Mouse (Mus musculus) MEL (cell line): ENCODE results near the gene Dnaaf3.

Experiments
- BHLHE40 ChIP-seq: IDR thresholded peaks from 2 replicates; pipeline ENCODE4 v1.6.1; 2012; ENCODE audit warnings: low read depth, mild to moderate bottlenecking, inconsistent platforms, low read length, improper control_type of control experiment, borderline replicate concordance
- CTCF ChIP-seq, 3 experiments: IDR thresholded peaks in 2 of 3; conservative IDR thresholded peaks in 1 of 3; 2 replicates each; pipeline ENCODE4 v1.5.1; 2011 to 2012; ENCODE audit warnings: low read length in 3 of 3, low read depth in 2 of 3, mild to moderate bottlenecking in 2 of 3, improper control_type of control experiment in 1 of 3, inconsistent platforms in 1 of 3, mixed read lengths in 1 of 3, moderate library complexity in 1 of 3; ENCODE audit not compliant: control insufficient read depth in 1 of 3, insufficient read depth in 1 of 3, poor library complexity in 1 of 3, severe bottlenecking in 1 of 3
- MAFK ChIP-seq: IDR thresholded peaks from 2 replicates; pipeline ENCODE4 v1.6.1; 2011; ENCODE audit warnings: low read depth, mild to moderate bottlenecking, low read length, improper control_type of control experiment, borderline replicate concordance
- MAX ChIP-seq: IDR thresholded peaks from 2 replicates; pipeline ENCODE4 v1.6.1; 2011; ENCODE audit warnings: low read length, improper control_type of control experiment
- MEF2A ChIP-seq: IDR thresholded peaks from 2 replicates; pipeline ENCODE4 v1.6.1; 2014; ENCODE audit warnings: low read depth, mild to moderate bottlenecking, inconsistent platforms, low read length, improper control_type of control experiment; ENCODE audit not compliant: poor library complexity, insufficient replicate concordance, severe bottlenecking; ENCODE audit errors: extremely low read depth
- MYC ChIP-seq: IDR thresholded peaks from 2 replicates; pipeline ENCODE4 v1.6.1; 2011; ENCODE audit warnings: low read depth, mild to moderate bottlenecking, low read length, improper control_type of control experiment, moderate library complexity
- POLR2A ChIP-seq, 2 experiments: IDR thresholded peaks; 2 replicates each; pipeline ENCODE4 v1.6.1; 2011 to 2012; ENCODE audit warnings: low read length in 2 of 2, mild to moderate bottlenecking in 2 of 2, control low read depth in 1 of 2, improper control_type of control experiment in 1 of 2, low read depth in 1 of 2, moderate library complexity in 1 of 2; ENCODE audit not compliant: control insufficient read depth in 1 of 2, insufficient read depth in 1 of 2, poor library complexity in 1 of 2
- POLR2AphosphoS5 ChIP-seq: IDR thresholded peaks from 2 replicates; pipeline ENCODE4 v1.6.1; 2012; ENCODE audit warnings: low read depth, borderline replicate concordance, mild to moderate bottlenecking, inconsistent platforms, low read length, moderate library complexity, mixed read lengths
- TCF12 ChIP-seq: IDR thresholded peaks from 2 replicates; pipeline ENCODE4 v1.6.1; 2014; ENCODE audit warnings: low read depth, mild to moderate bottlenecking, inconsistent platforms, low read length, improper control_type of control experiment, moderate library complexity

- TF ChIP-seq MAX: no peak
- TF ChIP-seq POLR2AphosphoS5: no peak; the same call in 1 of the 2 replicates
- TF ChIP-seq TCF12: peak; percentile 61
- no peak for TF ChIP-seq CTCF (IDR thresholded peaks at IDR 0.05 in 2 of 3, conservative IDR thresholded peaks at IDR 0.05 in 1 of 3; ENCODE audit: control insufficient read depth in 1 of 3, insufficient read depth in 1 of 3, low read depth in 2 of 3, low read length in 3 of 3, poor library complexity in 1 of 3, severe bottlenecking in 1 of 3)
- peak; percentile 58; the same call in 1 of the 2 replicates for TF ChIP-seq MEF2A
- TF ChIP-seq MYC: peak; percentile 45; the same call in 1 of the 2 replicates
- no peak for TF ChIP-seq BHLHE40
- peak; percentile 71 to 91; a peak in 3 of 4 replicates for TF ChIP-seq POLR2A (IDR thresholded peaks at IDR 0.05; ENCODE audit: control insufficient read depth in 1 of 2, insufficient read depth in 1 of 2, low read depth in 1 of 2, low read length in 2 of 2, poor library complexity in 1 of 2)
- no peak for TF ChIP-seq MAFK
Observed at GRCm38 (mm10) chr7:4522292-4522691, 10.0 kb downstream of the Dnaaf3 start.
